Mouse (Mus musculus) activated CD4-positive, CD25-positive, alpha-beta regulatory T cell, adult 9 weeks (primary cell): ENCODE data around the gene Nek6. TPM values are rescaled to one million over a fixed set of nuclear protein-coding genes. Genes with fewer than 3 reads are reported as not detected.

ENCODE experiments used
- polyA plus RNA-seq: library from polyadenylated mRNA; unstranded; fragments of 100-300 nt; shearing (Covaris generic); gene quantifications from one replicate; pipeline ENCODE4 v1.2.1, GENCODE M21; 2017

The Nek6 gene
- 2.1 TPM for polyA plus RNA-seq

GRCm38 (mm10) chr2:38511487-38512307 is at the start of gene Nek6:
Nek6 (plus strand) TSS chr2:38511643.

GRCm38 (mm10) chr2:38643625-38644427 is 132.4 kb downstream of the Nek6 start, which contains the start of gene Psmb7:
Psmb7 (minus strand) TSS chr2:38644087.

Other genes starting within 250 kb of the Nek6 start
- 25.3 TPM for gene Dennd1a, start 224.3 kb upstream of the Nek6 start, polyA plus RNA-seq
- gene Lhx2, start 172.4 kb upstream of the Nek6 start, polyA plus RNA-seq, result not detected
- gene Psmb7, start 132.4 kb downstream of the Nek6 start, polyA plus RNA-seq, result 123 TPM
- gene Nr5a1, start 202.9 kb downstream of the Nek6 start, polyA plus RNA-seq, result not detected